Mouse (Mus musculus) hindbrain, embryonic 10.5 days (tissue): ENCODE data around the gene Chic1. TPM values are rescaled to one million over a fixed set of nuclear protein-coding genes. Genes with fewer than 3 reads are reported as not detected.

Experiments
- DNase-seq: peaks from one replicate; pipeline ENCODE4 v3.0.0-alpha.2; 2017; ENCODE audit warnings: low spot score
- H3K27ac ChIP-seq: fragments of 300-500 bp; sonication (generic); 2 replicates; pipeline ENCODE4 v1.5.1; 2016; ENCODE audit warnings: mild to moderate bottlenecking, moderate library complexity
- H3K27me3 ChIP-seq: fragments of 300-500 bp; sonication (generic); 2 replicates; pipeline ENCODE4 v1.6.1; 2016; ENCODE audit warnings: mild to moderate bottlenecking; ENCODE audit not compliant: poor library complexity, insufficient read depth, severe bottlenecking
- H3K36me3 ChIP-seq: fragments of 300-500 bp; sonication (generic); 2 replicates; pipeline ENCODE4 v1.6.1; 2016; ENCODE audit warnings: mild to moderate bottlenecking, moderate library complexity
- H3K4me1 ChIP-seq: fragments of 300-500 bp; sonication (generic); replicated peaks from 2 replicates; pipeline ENCODE4 v1.6.1; 2016; ENCODE audit warnings: mild to moderate bottlenecking
- H3K4me3 ChIP-seq: fragments of 300-500 bp; sonication (generic); 2 replicates; pipeline ENCODE4 v1.5.1; 2016; ENCODE audit warnings: mild to moderate bottlenecking, moderate library complexity
- H3K9me3 ChIP-seq: fragments of 300-500 bp; sonication (generic); 2 replicates; pipeline ENCODE4 v1.6.1; 2016; ENCODE audit warnings: mild to moderate bottlenecking, moderate library complexity
- WGBS: fragments of 180-500 bp; shearing (Covaris S2); methylation state at CpG from one replicate; pipeline ENCODE4 v1.1.7; 2016; 5-methylcytosine and 5-hydroxymethylcytosine counted together
- polyA plus RNA-seq: library from polyadenylated mRNA; unstranded; fragments of >200 nt; fragmentation: Nextera tagmentation; extraction: Ambion mirVana; gene quantifications from 2 replicates; pipeline ENCODE4 v1.2.1, GENCODE M21; 2016

Gene Chic1
- polyA plus RNA-seq, 1 experiment from 2014 or later = 5.5 TPM

DNA sequence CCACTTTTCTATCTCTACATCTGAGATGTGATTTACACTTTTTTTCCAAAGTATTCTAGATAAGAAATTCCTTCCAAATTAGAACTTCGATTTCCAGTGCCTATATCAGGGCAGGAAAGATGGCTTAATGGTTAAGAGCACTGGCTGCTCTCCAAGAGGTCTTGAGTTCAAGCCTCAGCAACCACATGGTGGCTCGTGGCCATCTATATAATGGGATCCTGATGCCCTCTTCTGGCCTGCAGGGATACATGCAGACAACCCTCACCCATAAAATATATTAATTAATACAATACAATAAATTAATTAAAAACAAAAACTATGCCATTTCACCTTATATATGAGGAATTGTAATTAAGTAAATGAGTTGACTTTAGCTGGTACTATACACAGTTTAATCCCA is 14.9 kb downstream of the Chic1 start:
- H3K4me1 ChIP-seq = no peaks in the 10 kb centered on the region
- 78% methylated on average over 2 of the region's 2 CpGs for WGBS
- peaks cover 73% of the 10 kb centered on the region for H3K27me3 ChIP-seq
- no peak overlapping the region for H3K27ac ChIP-seq
- no peak overlapping the region for H3K4me3 ChIP-seq
- H3K9me3 ChIP-seq = no peaks in the 10 kb centered on the region
- no peaks in the 10 kb centered on the region for H3K36me3 ChIP-seq
- no peak for DNase-seq

GRCm38 (mm10) chrX:103371627-103372026 is 15.4 kb downstream of the Chic1 start:
- no peaks in the 10 kb centered on the region for H3K9me3 ChIP-seq
- no peak overlapping the region for H3K4me3 ChIP-seq
- DNase-seq = no peak
- no peaks in the 10 kb centered on the region for H3K4me1 ChIP-seq
- WGBS = 48% methylated on average over 2 of the region's 2 CpGs
- H3K27ac ChIP-seq = no peak overlapping the region
- H3K36me3 ChIP-seq = no peaks in the 10 kb centered on the region
- H3K27me3 ChIP-seq = peaks cover 75% of the 10 kb centered on the region

GRCm38 (mm10) chrX:103374250-103374649 is 18.0 kb downstream of the Chic1 start:
- WGBS = 70% methylated on average over 5 of the region's 5 CpGs
- peaks cover 69% of the 10 kb centered on the region for H3K27me3 ChIP-seq
- no peaks in the 10 kb centered on the region for H3K9me3 ChIP-seq
- H3K4me1 ChIP-seq = no peaks in the 10 kb centered on the region
- H3K4me3 ChIP-seq = no peak overlapping the region
- DNase-seq = no peak
- no peaks in the 10 kb centered on the region for H3K36me3 ChIP-seq
- no peak overlapping the region for H3K27ac ChIP-seq

GRCm38 (mm10) chrX:103384528-103384927 is 28.3 kb downstream of the Chic1 start:
- no peaks in the 10 kb centered on the region for H3K36me3 ChIP-seq
- no peak overlapping the region for H3K27ac ChIP-seq
- 81% methylated on average over 3 of the region's 3 CpGs for WGBS
- H3K4me3 ChIP-seq = no peak overlapping the region
- no peak for DNase-seq
- no peaks in the 10 kb centered on the region for H3K4me1 ChIP-seq
- H3K9me3 ChIP-seq = no peaks in the 10 kb centered on the region
- H3K27me3 ChIP-seq = peaks cover 92% of the 10 kb centered on the region

GRCm38 (mm10) chrX:103388131-103388530 is 31.9 kb downstream of the Chic1 start:
- H3K4me3 ChIP-seq = no peak overlapping the region
- H3K27me3 ChIP-seq = peaks cover 88% of the 10 kb centered on the region
- WGBS = 90% methylated on average over 3 of the region's 3 CpGs
- no peaks in the 10 kb centered on the region for H3K9me3 ChIP-seq
- no peak overlapping the region for H3K27ac ChIP-seq
- no peaks in the 10 kb centered on the region for H3K4me1 ChIP-seq
- DNase-seq = no peak
- H3K36me3 ChIP-seq = no peaks in the 10 kb centered on the region

DNA sequence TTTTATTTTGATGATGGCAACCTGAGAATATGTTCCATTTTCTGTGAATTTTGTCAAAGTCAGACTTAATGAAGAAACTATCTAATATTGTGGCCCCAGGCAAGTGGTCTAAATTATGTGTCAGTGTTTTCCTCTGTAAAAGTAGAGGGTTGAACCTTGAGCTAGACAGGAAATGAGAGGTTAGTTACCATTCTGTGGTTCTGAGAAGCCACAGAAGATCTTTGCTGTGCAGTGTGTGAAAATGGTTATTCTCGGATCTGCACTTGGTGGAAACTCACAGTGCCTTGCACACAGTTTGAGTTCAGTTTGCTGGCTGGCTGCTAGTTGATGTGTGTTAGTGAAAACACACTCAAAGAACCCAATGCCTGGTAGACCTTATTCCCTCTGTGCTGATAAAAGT is 37.6 kb downstream of the Chic1 start:
- no peaks in the 10 kb centered on the region for H3K4me1 ChIP-seq
- no peaks in the 10 kb centered on the region for H3K36me3 ChIP-seq
- peaks cover 89% of the 10 kb centered on the region for H3K27me3 ChIP-seq
- H3K9me3 ChIP-seq = no peaks in the 10 kb centered on the region
- WGBS = 80% methylated on average over 1 of the region's 1 CpGs
- H3K27ac ChIP-seq = no peak overlapping the region
- DNase-seq = no peak
- H3K4me3 ChIP-seq = no peak overlapping the region

DNA sequence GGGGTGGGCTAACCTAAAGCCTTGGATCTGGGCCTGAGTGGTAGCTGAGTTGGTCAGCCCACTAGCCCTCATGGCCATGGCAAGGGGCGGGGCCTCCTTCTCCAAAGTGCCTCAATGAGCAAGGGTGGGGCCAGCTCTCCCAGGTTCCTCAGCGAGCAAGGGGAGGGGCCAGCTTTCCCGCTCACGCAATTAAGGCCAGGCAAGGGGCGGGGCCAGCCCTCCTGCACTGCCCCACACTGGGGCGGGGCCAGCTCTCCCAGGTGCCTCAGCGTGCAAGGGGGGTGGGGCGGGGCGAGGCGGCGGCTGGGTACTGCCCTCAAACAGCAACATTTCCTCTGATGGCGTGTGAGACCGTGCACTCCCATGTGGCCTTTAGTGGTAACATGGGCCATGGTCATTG is 48.7 kb downstream of the Chic1 start:
- Histone ChIP-seq H3K36me3 (no peaks in the 10 kb centered on the region), H3K27ac (no peak overlapping the region), H3K4me1 (no peaks in the 10 kb centered on the region), H3K27me3 (peaks cover 74% of the 10 kb centered on the region), H3K9me3 (no peaks in the 10 kb centered on the region), H3K4me3 (0 out of 2 replicates have a peak overlapping the region, but pooled peaks have one; percentile 16)
- 42% methylated on average over 13 of the region's 13 CpGs for WGBS
- peak; percentile 2 for DNase-seq

DNA sequence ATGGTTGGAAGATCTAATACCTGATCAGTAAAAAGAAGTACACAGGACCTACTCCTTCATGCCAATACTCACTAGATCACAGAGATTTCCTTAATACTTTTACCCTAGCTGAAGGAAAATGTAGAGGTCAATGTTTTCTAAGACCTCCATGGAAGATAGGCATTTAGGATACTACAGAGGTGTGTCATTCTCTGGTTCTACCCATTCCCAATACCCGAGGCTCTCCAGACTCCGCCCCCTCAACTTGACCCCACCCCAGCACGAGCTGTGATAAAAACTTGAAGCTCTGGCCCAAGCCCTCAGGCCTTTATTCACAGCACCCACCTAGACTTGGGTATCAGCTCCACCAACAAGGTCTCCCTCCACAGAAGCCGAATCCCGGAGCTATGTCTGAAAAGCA is 57.9 kb downstream of the Chic1 start, which contains the start of gene Tsx:
Gene Tsx, plus strand, starts transcription at position 301 of the 400 bp plus-strand sequence.
- Histone ChIP-seq H3K27me3 (peaks cover 87% of the 10 kb centered on the region), H3K27ac (no peak within 1 kb of the TSS), H3K9me3 (no peaks in the 10 kb centered on the region), H3K36me3 (no peaks in the 10 kb centered on the region), H3K4me3 (no peak within 1 kb of the TSS), H3K4me1 (no peaks in the 10 kb centered on the region)
- DNase-seq = no peak
- WGBS = 83% methylated on average over 5 of the region's 5 CpGs

GRCm38 (mm10) chrX:103421710-103422109 is 65.4 kb downstream of the Chic1 start, which contains the start of gene Gm26992:
Gm26992 (plus strand) TSS chrX:103422010.
- Histone ChIP-seq H3K4me1 (no peaks in the 10 kb centered on the region), H3K36me3 (no peaks in the 10 kb centered on the region), H3K27me3 (peaks cover 80% of the 10 kb centered on the region), H3K27ac (no peak within 1 kb of the TSS), H3K4me3 (no peak within 1 kb of the TSS), H3K9me3 (no peaks in the 10 kb centered on the region)
- 85% methylated on average over 2 of the region's 2 CpGs for WGBS
- no peak for DNase-seq

- peaks cover 74% of the 10 kb centered on the region for H3K27me3 ChIP-seq
- no peaks in the 10 kb centered on the region for H3K36me3 ChIP-seq
- no peak overlapping the region for H3K4me3 ChIP-seq
- no peaks in the 10 kb centered on the region for H3K4me1 ChIP-seq
- 76% methylated on average over 7 of the region's 7 CpGs for WGBS
- no peak overlapping the region for H3K27ac ChIP-seq
- no peaks in the 10 kb centered on the region for H3K9me3 ChIP-seq
- DNase-seq = no peak
These were observed 71.4 kb downstream of the Chic1 start for GRCm38 (mm10) chrX:103427677-103428076.

DNA sequence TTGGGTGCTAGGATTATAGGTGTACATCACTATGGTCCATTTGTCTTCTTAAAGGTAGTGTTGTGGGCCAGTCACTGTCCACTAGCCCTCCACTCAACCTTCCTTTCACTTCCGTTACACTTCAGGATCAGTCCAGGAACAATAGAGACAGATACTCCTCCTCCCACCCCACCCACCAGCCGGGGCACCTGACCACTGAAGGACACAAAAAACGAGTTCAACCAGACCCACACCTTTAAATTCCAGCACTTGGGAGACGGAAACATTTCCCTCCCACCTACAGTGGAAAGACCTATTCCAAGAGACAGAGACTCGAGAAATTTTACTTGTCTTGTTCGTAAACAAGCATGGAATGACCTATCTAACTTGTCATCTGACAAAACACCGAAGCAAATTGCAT is 76.0 kb downstream of the Chic1 start:
- Histone ChIP-seq H3K27ac (no peak overlapping the region), H3K4me1 (no peaks in the 10 kb centered on the region), H3K36me3 (no peaks in the 10 kb centered on the region), H3K27me3 (peaks cover 75% of the 10 kb centered on the region), H3K4me3 (no peak overlapping the region), H3K9me3 (no peaks in the 10 kb centered on the region)
- DNase-seq = no peak
- WGBS = 75% methylated on average over 7 of the region's 7 CpGs

DNA sequence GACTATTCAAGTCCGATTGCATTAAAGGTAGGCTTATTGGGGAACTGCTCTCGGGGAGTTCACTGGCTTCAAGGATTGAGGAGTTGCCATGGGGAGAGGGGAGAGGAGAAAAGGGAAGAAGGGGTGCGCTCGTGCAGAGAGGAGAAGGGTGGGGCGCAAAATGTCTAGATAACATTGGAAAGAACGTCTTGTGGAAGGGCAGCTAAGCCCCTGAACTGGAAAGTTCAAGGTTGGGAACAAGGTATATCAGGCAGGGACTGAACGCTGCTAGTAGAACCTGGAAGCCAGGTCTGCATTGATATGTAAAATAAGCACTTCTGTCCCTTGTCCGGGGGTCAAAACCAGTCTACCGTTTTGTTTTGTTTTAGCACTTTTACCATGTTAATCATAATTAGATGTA is 81.7 kb downstream of the Chic1 start:
- 15% methylated on average over 9 of the region's 9 CpGs for WGBS

GRCm38 (mm10) chrX:103440803-103441202 is 84.5 kb downstream of the Chic1 start:
- no peak for DNase-seq

More for the DNA sequence above, 81.7 kb downstream of the Chic1 start:
- Histone ChIP-seq H3K4me1 (no peaks in the 10 kb centered on the region), H3K36me3 (no peaks in the 10 kb centered on the region), H3K27me3 (peaks cover 75% of the 10 kb centered on the region), H3K9me3 (no peaks in the 10 kb centered on the region), H3K27ac (no peak overlapping the region), H3K4me3 (no peak overlapping the region)
- no peak for DNase-seq

GRCm38 (mm10) chrX:103443755-103444154 is 87.5 kb downstream of the Chic1 start:
- Histone ChIP-seq H3K4me3 (no peak overlapping the region), H3K9me3 (no peaks in the 10 kb centered on the region), H3K27ac (no peak overlapping the region), H3K36me3 (no peaks in the 10 kb centered on the region), H3K4me1 (peaks cover 8% of the 10 kb centered on the region; the same call in 1 of the 2 replicates), H3K27me3 (peaks cover 72% of the 10 kb centered on the region)
- 37% methylated on average over 7 of the region's 7 CpGs for WGBS
- no peak for DNase-seq

More at GRCm38 (mm10) chrX:103440803-103441202, 84.5 kb downstream of the Chic1 start:
- no peak overlapping the region for H3K27ac ChIP-seq
- H3K9me3 ChIP-seq = no peaks in the 10 kb centered on the region
- no peak overlapping the region for H3K4me3 ChIP-seq
- H3K4me1 ChIP-seq = no peaks in the 10 kb centered on the region
- peaks cover 74% of the 10 kb centered on the region for H3K27me3 ChIP-seq
- H3K36me3 ChIP-seq = no peaks in the 10 kb centered on the region
- 4% methylated on average over 1 of the region's 1 CpGs for WGBS
